Mouse (Mus musculus): Measurements from ENCODE around the gene Ofcc1. TPM values are rescaled to one million over a fixed set of nuclear protein-coding genes. Genes with fewer than 3 reads are reported as not detected.
A peak's percentile ranks its signal among the peaks of the same experiment; 100 is the strongest.

Gene Ofcc1
- polyA plus RNA-seq (2012; rRNA removed) = 0.08 TPM in 1 of 2 replicates, not detected in the other
- polyA plus RNA-seq (2014; fragmentation: Nextera tagmentation; extraction: Ambion mirVana) = not detected in 2 replicates

GRCm38 (mm10) chr13:40361288-40361687 is at the start of gene Ofcc1:
Ofcc1 (minus strand) TSS chr13:40361450.
- no peak within 1 kb of the TSS for H3K4me3 ChIP-seq (replicated peaks; ENCODE audit: low read length)
- H3K27me3 ChIP-seq (ENCODE audit: control insufficient read depth, insufficient read depth, low read length) = no peaks in the 10 kb centered on the region
- ATAC-seq (ENCODE audit: low FRiP score, low read depth) (no peak), DNase-seq (ENCODE audit: low spot score) (peak; percentile 42)
- H3K27ac ChIP-seq (replicated peaks; ENCODE audit: low read depth, low read length) = no peak within 1 kb of the TSS
- H3K9ac ChIP-seq (ENCODE audit: low read depth, low read length, severe bottlenecking) = no peak within 1 kb of the TSS
- no peaks in the 10 kb centered on the region for H3K9me3 ChIP-seq (ENCODE audit: control insufficient read depth, low read length)
- no peaks in the 10 kb centered on the region for H3K36me3 ChIP-seq (ENCODE audit: control insufficient read depth, insufficient read depth, low read length)
- no peak within 1 kb of the TSS for H3K4me2 ChIP-seq (replicated peaks; ENCODE audit: low read depth, low read length, severe bottlenecking)
- no peak for TF ChIP-seq POLR2A (IDR thresholded peaks at IDR 0.05; ENCODE audit: borderline replicate concordance, extremely low read depth, insufficient read depth, insufficient read length)
- 43% methylated on average over 3 of the region's 3 CpGs for WGBS
- 0 out of 2 replicates have a peak, but pooled peaks cover 6% of the 10 kb centered on the region for H3K4me1 ChIP-seq (ENCODE audit: control insufficient read depth, insufficient read depth, low read length)

- Histone ChIP-seq H3K4me1 (ENCODE audit: control insufficient read depth, insufficient read depth, low read length) (no peaks in the 10 kb centered on the region), H3K9ac (ENCODE audit: low read depth, low read length, severe bottlenecking) (no peak overlapping the region), H3K36me3 (ENCODE audit: control insufficient read depth, insufficient read depth, low read length) (no peaks in the 10 kb centered on the region), H3K4me3 (replicated peaks; ENCODE audit: low read length) (no peak overlapping the region), H3K27ac (replicated peaks; ENCODE audit: low read depth, low read length) (no peak overlapping the region), H3K4me2 (replicated peaks; ENCODE audit: low read depth, low read length, severe bottlenecking) (no peak overlapping the region), H3K27me3 (ENCODE audit: control insufficient read depth, insufficient read depth, low read length) (no peaks in the 10 kb centered on the region), H3K9me3 (ENCODE audit: control insufficient read depth, low read length) (no peaks in the 10 kb centered on the region)
- DNase-seq (ENCODE audit: low spot score) = no peak
- no peak for TF ChIP-seq POLR2A (IDR thresholded peaks at IDR 0.05; ENCODE audit: borderline replicate concordance, extremely low read depth, insufficient read depth, insufficient read length)
- 88% methylated on average over 8 of the region's 8 CpGs for WGBS
- no peak for ATAC-seq (ENCODE audit: low FRiP score, low read depth)
Measured at GRCm38 (mm10) chr13:40390120-40390519, 28.9 kb upstream of the Ofcc1 start.

- H3K9ac ChIP-seq (ENCODE audit: low read depth, low read length, severe bottlenecking) = no peak overlapping the region
- no peak overlapping the region for H3K27ac ChIP-seq (replicated peaks; ENCODE audit: low read depth, low read length)
- H3K36me3 ChIP-seq (ENCODE audit: control insufficient read depth, insufficient read depth, low read length) = no peaks in the 10 kb centered on the region
- WGBS = 44% methylated on average over 4 of the region's 4 CpGs
- no peak for TF ChIP-seq POLR2A (IDR thresholded peaks at IDR 0.05; ENCODE audit: borderline replicate concordance, extremely low read depth, insufficient read depth, insufficient read length)
- no peak overlapping the region for H3K4me2 ChIP-seq (replicated peaks; ENCODE audit: low read depth, low read length, severe bottlenecking)
- H3K27me3 ChIP-seq (ENCODE audit: control insufficient read depth, insufficient read depth, low read length) = no peaks in the 10 kb centered on the region
- ATAC-seq (ENCODE audit: low FRiP score, low read depth) = no peak
- H3K4me1 ChIP-seq (ENCODE audit: control insufficient read depth, insufficient read depth, low read length) = no peaks in the 10 kb centered on the region
- DNase-seq (ENCODE audit: low spot score) = no peak
- no peak overlapping the region for H3K4me3 ChIP-seq (replicated peaks; ENCODE audit: low read length)
- H3K9me3 ChIP-seq (ENCODE audit: control insufficient read depth, low read length) = no peaks in the 10 kb centered on the region
Measured at GRCm38 (mm10) chr13:40387446-40387845, 26.2 kb upstream of the Ofcc1 start.

- 61% methylated on average over 4 of the region's 4 CpGs for WGBS
- no peak for DNase-seq (ENCODE audit: low spot score)
Measured at GRCm38 (mm10) chr13:40384962-40385361, 23.7 kb upstream of the Ofcc1 start.

GRCm38 (mm10) chr13:40376773-40377172 is 15.5 kb upstream of the Ofcc1 start:
- DNase-seq (ENCODE audit: low spot score) (no peak), ATAC-seq (ENCODE audit: low FRiP score, low read depth) (peak; percentile 74)
- no peak overlapping the region for H3K27ac ChIP-seq (replicated peaks; ENCODE audit: low read depth, low read length)
- WGBS = 72% methylated on average over 5 of the region's 5 CpGs
- TF ChIP-seq POLR2A (IDR thresholded peaks at IDR 0.05; ENCODE audit: borderline replicate concordance, extremely low read depth, insufficient read depth, insufficient read length) = no peak
- no peaks in the 10 kb centered on the region; the same call in 1 of the 2 replicates for H3K9me3 ChIP-seq (ENCODE audit: control insufficient read depth, low read length)
- H3K4me1 ChIP-seq (ENCODE audit: control insufficient read depth, insufficient read depth, low read length) = no peaks in the 10 kb centered on the region
- H3K27me3 ChIP-seq (ENCODE audit: control insufficient read depth, insufficient read depth, low read length) = no peaks in the 10 kb centered on the region
- no peaks in the 10 kb centered on the region for H3K36me3 ChIP-seq (ENCODE audit: control insufficient read depth, insufficient read depth, low read length)
- H3K4me3 ChIP-seq (replicated peaks; ENCODE audit: low read length) = no peak overlapping the region
- H3K4me2 ChIP-seq (replicated peaks; ENCODE audit: low read depth, low read length, severe bottlenecking) = no peak overlapping the region
- H3K9ac ChIP-seq (ENCODE audit: low read depth, low read length, severe bottlenecking) = no peak overlapping the region

More at GRCm38 (mm10) chr13:40384962-40385361, 23.7 kb upstream of the Ofcc1 start:
- no peak overlapping the region for H3K4me3 ChIP-seq (replicated peaks; ENCODE audit: low read length)
- H3K4me1 ChIP-seq (ENCODE audit: control insufficient read depth, insufficient read depth, low read length) = no peaks in the 10 kb centered on the region
- no peak for TF ChIP-seq POLR2A (IDR thresholded peaks at IDR 0.05; ENCODE audit: borderline replicate concordance, extremely low read depth, insufficient read depth, insufficient read length)
- H3K27me3 ChIP-seq (ENCODE audit: control insufficient read depth, insufficient read depth, low read length) = no peaks in the 10 kb centered on the region
- H3K9me3 ChIP-seq (ENCODE audit: control insufficient read depth, low read length) = no peaks in the 10 kb centered on the region; the same call in 1 of the 2 replicates
- H3K36me3 ChIP-seq (ENCODE audit: control insufficient read depth, insufficient read depth, low read length) = no peaks in the 10 kb centered on the region
- no peak overlapping the region for H3K9ac ChIP-seq (ENCODE audit: low read depth, low read length, severe bottlenecking)
- no peak overlapping the region for H3K27ac ChIP-seq (replicated peaks; ENCODE audit: low read depth, low read length)
- ATAC-seq (ENCODE audit: low FRiP score, low read depth) = no peak
- H3K4me2 ChIP-seq (replicated peaks; ENCODE audit: low read depth, low read length, severe bottlenecking) = no peak overlapping the region
